Mouse (Mus musculus) small intestine, adult 2 months (tissue): ENCODE results near the gene Ccdc157.

Source experiments
- CTCF ChIP-seq: fragments of 200-500 bp; IDR thresholded peaks from 2 replicates; pipeline ENCODE4 v1.5.1; 2012; ENCODE audit warnings: low read depth, mild to moderate bottlenecking, control low read depth, inconsistent platforms, low read length, moderate library complexity, mixed read lengths; ENCODE audit not compliant: insufficient replicate concordance, insufficient read length; ENCODE audit errors: extremely low read depth
- POLR2A ChIP-seq: fragments of 200-500 bp; IDR thresholded peaks from 2 replicates; pipeline ENCODE4 v1.6.1; 2012; ENCODE audit warnings: low read depth, mild to moderate bottlenecking, control low read depth, inconsistent platforms, low read length, moderate library complexity

DNA sequence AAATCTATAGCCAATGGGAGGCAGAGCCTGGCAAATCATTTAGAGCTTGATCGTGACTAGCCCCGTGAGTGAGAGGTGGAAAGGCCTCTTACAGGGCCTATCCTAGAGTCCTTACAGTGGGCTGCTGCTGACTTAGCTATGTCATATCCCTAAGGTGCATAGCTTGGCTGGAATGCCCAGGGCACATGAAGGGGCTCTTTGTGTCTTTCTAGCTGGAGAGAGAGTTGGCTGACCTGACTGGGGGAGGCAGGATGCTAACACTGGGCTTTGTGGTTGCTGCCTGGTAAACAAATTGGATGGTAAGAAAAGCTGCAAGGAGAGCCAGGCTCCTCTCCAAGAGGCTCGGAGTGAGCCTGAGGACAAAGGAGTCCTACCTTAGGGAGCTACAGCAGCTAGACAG, 32.7 kb upstream of the Ccdc157 start:
- no peak for TF ChIP-seq POLR2A
- no peak for TF ChIP-seq CTCF
